8 mouse cellular contexts compared by ENCODE assay signal in the genomic region with DNA sequence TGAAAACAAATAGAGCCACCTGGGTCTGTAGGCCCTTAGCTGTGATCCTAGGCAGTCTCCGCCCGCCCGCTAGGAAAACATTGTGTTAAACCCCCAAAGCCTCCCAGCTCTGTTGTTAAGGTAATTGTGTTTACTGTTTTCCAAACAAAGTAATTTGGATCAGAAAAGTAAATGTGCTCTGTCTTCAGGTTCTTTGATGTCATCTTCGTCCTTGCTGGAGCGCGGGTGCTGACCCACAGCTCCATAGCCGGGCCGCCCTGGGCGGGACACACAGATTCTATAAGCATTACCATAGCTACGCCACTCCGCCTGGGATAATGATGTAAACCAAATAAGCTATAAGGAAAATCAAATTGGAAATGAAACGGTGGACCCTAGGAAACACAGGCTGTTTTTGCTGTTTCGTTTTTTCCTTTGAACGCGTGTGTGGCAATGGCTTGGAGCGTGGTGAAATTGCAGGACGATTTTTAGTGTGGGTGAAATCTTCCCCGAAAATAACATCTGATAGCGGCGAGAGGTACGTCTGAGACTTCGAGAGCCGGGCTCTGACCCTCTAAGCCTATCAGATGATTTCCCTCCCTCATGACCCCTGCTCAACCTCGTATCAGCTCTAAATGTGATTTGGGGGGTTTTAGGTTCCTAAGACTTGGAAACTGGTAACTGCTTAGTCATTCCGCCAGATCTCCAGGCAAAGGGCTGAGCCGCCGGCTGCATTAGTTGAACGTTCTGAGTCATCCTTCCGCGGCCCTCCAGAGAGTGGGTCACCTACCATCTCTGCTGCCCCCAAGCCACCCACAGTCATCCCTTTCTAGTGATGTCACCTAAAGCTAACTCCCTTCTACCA. TPM values are rescaled to one million over a fixed set of nuclear protein-coding genes. Genes with fewer than 3 reads are reported as not detected.
DNase-seq lines count a peak whose midpoint lies in the region; ATAC-seq lines count a peak whose summit lies in the region.

No protein-coding gene starts in this region.

- no peak for ATAC-seq in liver, embryonic 16.5 days (ENCODE audit: low read depth)
- no peak for ATAC-seq in stomach, embryonic 16.5 days (ENCODE audit: insufficient read depth, low FRiP score)

- no peaks in the 10 kb centered on the region for H3K9me3 ChIP-seq in liver, embryonic 16.5 days (replicated peaks; ENCODE audit: control insufficient read depth, low read length)
- no peaks in the 10 kb centered on the region for H3K9me3 ChIP-seq in stomach, embryonic 16.5 days (replicated peaks; ENCODE audit: control insufficient read depth, low read length)

- WGBS in liver, embryonic 16.5 days (ENCODE audit: insufficient replicate concordance): 10% methylated on average over 30 of the region's 30 CpGs
- WGBS in stomach, embryonic 16.5 days: 8% methylated on average over 30 of the region's 30 CpGs

- intact Hi-C loops in heart, postnatal 10 days (cut with DNase I): no loop called here

- no peak overlapping the region for H3K4me2 ChIP-seq in liver, embryonic 16.5 days (ENCODE audit: low read depth, low read length)
- H3K4me2 ChIP-seq in stomach, embryonic 16.5 days (ENCODE audit: low read depth, low read length): peak overlapping the region; percentile 58

- no peak overlapping the region for H3K9ac ChIP-seq in liver, embryonic 16.5 days (ENCODE audit: low read depth, low read length)
- H3K9ac ChIP-seq in stomach, embryonic 16.5 days (ENCODE audit: low read length): peak overlapping the region; percentile 35; the same call in 1 of the 2 replicates

- H3K27ac ChIP-seq in liver, embryonic 16.5 days (ENCODE audit: low read length): no peak overlapping the region
- no peak overlapping the region for H3K27ac ChIP-seq in stomach, embryonic 16.5 days (ENCODE audit: low read length)

- no peaks in the 10 kb centered on the region for H3K4me1 ChIP-seq in liver, embryonic 16.5 days (ENCODE audit: control insufficient read depth, low read depth, low read length)
- H3K4me1 ChIP-seq in stomach, embryonic 16.5 days (ENCODE audit: control insufficient read depth, insufficient read depth, low read length): no peaks in the 10 kb centered on the region

- H3K27me3 ChIP-seq in liver, embryonic 16.5 days (ENCODE audit: control insufficient read depth, insufficient read depth, low read depth, low read length): peaks cover 10% of the 10 kb centered on the region
- H3K27me3 ChIP-seq in stomach, embryonic 16.5 days (ENCODE audit: control insufficient read depth, insufficient read depth, low read length): peaks cover 9% of the 10 kb centered on the region; the same call in 1 of the 2 replicates

- no peaks in the 10 kb centered on the region for H3K36me3 ChIP-seq in liver, embryonic 16.5 days (ENCODE audit: control insufficient read depth, insufficient read depth)
- no peaks in the 10 kb centered on the region for H3K36me3 ChIP-seq in stomach, embryonic 16.5 days (ENCODE audit: control insufficient read depth, insufficient read depth, low read length)

- peak; percentile 71 to 90 for DNase-seq in adrenal gland, adult (ENCODE audit: inconsistent age in 2 of 2, low spot score in 1 of 2)
- no peak for DNase-seq in adrenal gland, postnatal 4 days (ENCODE audit: low spot score in 2 of 2)
- DNase-seq in thymus, postnatal 4 days: peak; percentile 34
- no peak for DNase-seq in thymus, postnatal 10 days (ENCODE audit: low spot score in 2 of 2)
- peak; percentile 4 to 8 for DNase-seq in heart, postnatal 10 days
- no peak for DNase-seq in thymus, postnatal 36 days

- peak overlapping the region; percentile 11; the same call in 1 of the 2 replicates for H3K4me3 ChIP-seq in liver, embryonic 16.5 days (ENCODE audit: low read depth, low read length)
- peak overlapping the region; percentile 36 for H3K4me3 ChIP-seq in stomach, embryonic 16.5 days (replicated peaks; ENCODE audit: low read length)

RNA-seq across cellular contexts. Expression of gene Lef1, which starts 25.3 kb away (rescaled TPM):
- total RNA-seq in adrenal gland, postnatal 4 days (2021): 10 to 100 TPM; 10.8 to 12.9 TPM
- total RNA-seq in heart, postnatal 10 days (2021): 1 to 10 TPM in 1 of 2 experiments, under 1 TPM in 1; 0.60 to 1.1 TPM
- polyA plus RNA-seq in liver, embryonic 16.5 days (2015; fragmentation: Nextera tagmentation; extraction: Ambion mirVana): 1.6 and 2.3 TPM in 2 replicates
- 0.98 and 1.2 TPM in 2 replicates for polyA plus RNA-seq in stomach, embryonic 16.5 days (2015; fragmentation: Nextera tagmentation; extraction: Ambion mirVana)

Comparison
In these comparisons a context has a peak if more than half of its experiments do, and no peak if none do; other contexts are left out.
1. DNase-seq: peak in adrenal gland, adult (2 of 2), thymus, postnatal 4 days (single experiment) and heart, postnatal 10 days (2 of 2); none in adrenal gland, postnatal 4 days (0 of 2), thymus, postnatal 10 days (0 of 2) and thymus, postnatal 36 days (0 of 2).
2. RNA of gene Lef1, which starts 25.3 kb away (total RNA-seq): 10.8 to 12.9 TPM in adrenal gland, postnatal 4 days; 0.60 to 1.1 TPM in heart, postnatal 10 days; every median in the first group is over 4 times any median in the second.